Mouse (Mus musculus): ENCODE measurements around the gene Emp1. TPM values are rescaled to one million over a fixed set of nuclear protein-coding genes. Genes with fewer than 3 reads are reported as not detected.

Gene Emp1
- polyA plus RNA-seq, 3 experiments from 2014 or later, result 7.0 to 16.4 (median 12.2) TPM

GRCm38 (mm10) chr6:135364041-135364745 lies 1.8 kb downstream of the Emp1 start:
- ATAC-seq, result peak; percentile 83

GRCm38 (mm10) chr6:135364891-135365301 lies 2.6 kb downstream of the Emp1 start:
- ATAC-seq, result no peak

- no peak for ATAC-seq
Measured at GRCm38 (mm10) chr6:135365614-135366013, 3.3 kb downstream of the Emp1 start.

GRCm38 (mm10) chr6:135368230-135368629 lies 5.9 kb downstream of the Emp1 start:
- ATAC-seq, result no peak

- ATAC-seq, result no peak
Measured at GRCm38 (mm10) chr6:135369551-135369968, 7.2 kb downstream of the Emp1 start.

- ATAC-seq, result no peak
Measured at GRCm38 (mm10) chr6:135370954-135371353, 8.6 kb downstream of the Emp1 start.

GRCm38 (mm10) chr6:135373357-135373756 lies 11.0 kb downstream of the Emp1 start:
- ATAC-seq, result peak; percentile 70

GRCm38 (mm10) chr6:135375818-135376217 lies 13.5 kb downstream of the Emp1 start:
- no peak for ATAC-seq

- no peak for ATAC-seq
Measured at GRCm38 (mm10) chr6:135376248-135376647, 13.9 kb downstream of the Emp1 start.

GRCm38 (mm10) chr6:135377583-135378319 lies 15.4 kb downstream of the Emp1 start:
- peak; percentile 77 for ATAC-seq

- ATAC-seq, result no peak
Measured at GRCm38 (mm10) chr6:135383919-135384318, 21.6 kb downstream of the Emp1 start.

- no peak for ATAC-seq
Measured at GRCm38 (mm10) chr6:135385738-135386459, 23.6 kb downstream of the Emp1 start.

- no peak for ATAC-seq
Measured at GRCm38 (mm10) chr6:135387653-135388052, 25.3 kb downstream of the Emp1 start.

GRCm38 (mm10) chr6:135388711-135389110 lies 26.4 kb downstream of the Emp1 start:
- no peak for ATAC-seq

- ATAC-seq, result no peak
Measured at GRCm38 (mm10) chr6:135390398-135390797, 28.1 kb downstream of the Emp1 start.

GRCm38 (mm10) chr6:135395375-135395774 lies 33.0 kb downstream of the Emp1 start:
- no peak for ATAC-seq

- ATAC-seq, result no peak
Measured at GRCm38 (mm10) chr6:135397089-135397488, 34.7 kb downstream of the Emp1 start.

- ATAC-seq, result no peak
Measured at GRCm38 (mm10) chr6:135397788-135398187, 35.4 kb downstream of the Emp1 start.

GRCm38 (mm10) chr6:135398801-135399200 lies 36.5 kb downstream of the Emp1 start:
- no peak for ATAC-seq

GRCm38 (mm10) chr6:135400306-135400705 lies 38.0 kb downstream of the Emp1 start:
- peak; percentile 54 for ATAC-seq

GRCm38 (mm10) chr6:135405093-135405492 lies 42.7 kb downstream of the Emp1 start:
- no peak for ATAC-seq

GRCm38 (mm10) chr6:135407323-135407722 lies 45.0 kb downstream of the Emp1 start:
- no peak for ATAC-seq

GRCm38 (mm10) chr6:135411712-135412319 lies 49.5 kb downstream of the Emp1 start:
- no peak for ATAC-seq

All from inflammation-experienced regulatory T-cells, adult 6 months (primary cell).